Mouse (Mus musculus) kidney, embryonic 16.5 days (tissue): ENCODE measurements around the gene Atp7b. TPM values are rescaled to one million over a fixed set of nuclear protein-coding genes. Genes with fewer than 3 reads are reported as not detected.

Experiments
- ATAC-seq: fragments of 200-750 bp; cut with Nextera tagmentation; 2 replicates; pipeline ENCODE4 v1.8.0; 2017; ENCODE audit warnings: moderate TSS enrichment; ENCODE audit not compliant: low FRiP score, low TSS enrichment
- H3K27ac ChIP-seq: fragments of 300-500 bp; sonication (generic); 2 replicates; pipeline ENCODE4 v1.5.1; 2014; ENCODE audit warnings: low read length
- H3K27me3 ChIP-seq: fragments of 300-500 bp; sonication (generic); 2 replicates; pipeline ENCODE4 v1.6.1; 2014; ENCODE audit warnings: low read length, control low read depth, mixed read lengths; ENCODE audit not compliant: insufficient read depth
- H3K36me3 ChIP-seq: fragments of 300-500 bp; sonication (generic); 2 replicates; pipeline ENCODE4 v1.6.1; 2014; ENCODE audit warnings: low read length, control low read depth, mixed read lengths; ENCODE audit not compliant: insufficient read depth
- H3K4me1 ChIP-seq: fragments of 300-500 bp; sonication (generic); 2 replicates; pipeline ENCODE4 v1.6.1; 2014; ENCODE audit warnings: low read length, control low read depth, mixed read lengths; ENCODE audit not compliant: insufficient read depth
- H3K4me2 ChIP-seq: fragments of 300-500 bp; sonication (generic); replicated peaks from 2 replicates; pipeline ENCODE4 v1.6.1; 2014; ENCODE audit warnings: low read depth, low read length
- H3K4me3 ChIP-seq: fragments of 300-500 bp; sonication (generic); 2 replicates; pipeline ENCODE4 v1.5.1; 2014; ENCODE audit warnings: mild to moderate bottlenecking, low read length
- H3K9ac ChIP-seq: fragments of 300-500 bp; sonication (generic); replicated peaks from 2 replicates; pipeline ENCODE4 v1.6.1; 2014; ENCODE audit warnings: low read length
- H3K9me3 ChIP-seq: fragments of 300-500 bp; sonication (generic); 2 replicates; pipeline ENCODE4 v1.6.1; 2016; ENCODE audit warnings: low read length, control low read depth
- WGBS: fragments of 180-500 bp; shearing (Covaris S2); extraction: QIAGEN DNeasy Blood & Tissue Kit; methylation state at CpG from one replicate; pipeline ENCODE4 v1.1.7; 2014; 5-methylcytosine and 5-hydroxymethylcytosine counted together
- polyA plus RNA-seq: library from polyadenylated mRNA; unstranded; fragments of >200 nt; fragmentation: Nextera tagmentation; extraction: Ambion mirVana; gene quantifications from 2 replicates; pipeline ENCODE4 v1.2.1, GENCODE M21; 2015

Gene Atp7b
- polyA plus RNA-seq, 1 experiment from 2014 or later = 0.72 TPM

GRCm38 (mm10) chr8:22030990-22031389 is 29.1 kb downstream of the Atp7b start:
- H3K36me3 ChIP-seq = no peaks in the 10 kb centered on the region
- H3K9me3 ChIP-seq = no peaks in the 10 kb centered on the region
- no peak overlapping the region for H3K4me3 ChIP-seq
- no peak overlapping the region for H3K4me2 ChIP-seq
- H3K27ac ChIP-seq = no peak overlapping the region
- no peaks in the 10 kb centered on the region for H3K4me1 ChIP-seq
- 73% methylated on average over 3 of the region's 3 CpGs for WGBS
- no peak overlapping the region for H3K9ac ChIP-seq
- ATAC-seq = no peak
- H3K27me3 ChIP-seq = no peaks in the 10 kb centered on the region

- 0 out of 2 replicates have a peak, but pooled peaks have one; percentile 9 for ATAC-seq
- Histone ChIP-seq H3K9me3 (no peaks in the 10 kb centered on the region), H3K27me3 (no peaks in the 10 kb centered on the region), H3K4me2 (no peak overlapping the region), H3K36me3 (no peaks in the 10 kb centered on the region), H3K9ac (no peak overlapping the region), H3K4me3 (no peak overlapping the region), H3K4me1 (no peaks in the 10 kb centered on the region), H3K27ac (no peak overlapping the region)
- 86% methylated on average over 3 of the region's 3 CpGs for WGBS
Observed at GRCm38 (mm10) chr8:22028973-22029372, 31.1 kb downstream of the Atp7b start.

- Histone ChIP-seq H3K4me2 (no peak overlapping the region), H3K9me3 (no peaks in the 10 kb centered on the region), H3K27me3 (no peaks in the 10 kb centered on the region), H3K4me1 (no peaks in the 10 kb centered on the region), H3K9ac (no peak overlapping the region), H3K4me3 (no peak overlapping the region), H3K36me3 (no peaks in the 10 kb centered on the region), H3K27ac (no peak overlapping the region)
- 72% methylated on average over 4 of the region's 4 CpGs for WGBS
- no peak for ATAC-seq
Observed at GRCm38 (mm10) chr8:22025241-22025640, 34.9 kb downstream of the Atp7b start.

- H3K27ac ChIP-seq = no peak overlapping the region
- 55% methylated on average over 7 of the region's 7 CpGs for WGBS
- no peaks in the 10 kb centered on the region for H3K27me3 ChIP-seq
- H3K9me3 ChIP-seq = no peaks in the 10 kb centered on the region
- H3K9ac ChIP-seq = no peak overlapping the region
- ATAC-seq = no peak
- no peak overlapping the region for H3K4me2 ChIP-seq
- no peak overlapping the region for H3K4me3 ChIP-seq
- no peaks in the 10 kb centered on the region for H3K4me1 ChIP-seq
- no peaks in the 10 kb centered on the region for H3K36me3 ChIP-seq
Observed at GRCm38 (mm10) chr8:22022244-22022643, 37.9 kb downstream of the Atp7b start.

GRCm38 (mm10) chr8:22019498-22019897 is 40.6 kb downstream of the Atp7b start:
- WGBS = 87% methylated on average over 5 of the region's 5 CpGs
- no peaks in the 10 kb centered on the region for H3K36me3 ChIP-seq
- H3K9me3 ChIP-seq = no peaks in the 10 kb centered on the region
- no peak for ATAC-seq
- no peak overlapping the region for H3K9ac ChIP-seq
- no peak overlapping the region for H3K4me3 ChIP-seq
- no peak overlapping the region for H3K27ac ChIP-seq
- no peak overlapping the region for H3K4me2 ChIP-seq
- no peaks in the 10 kb centered on the region for H3K27me3 ChIP-seq
- no peaks in the 10 kb centered on the region for H3K4me1 ChIP-seq

- WGBS = 64% methylated on average over 7 of the region's 7 CpGs
- Histone ChIP-seq H3K9me3 (no peaks in the 10 kb centered on the region), H3K4me3 (no peak overlapping the region), H3K36me3 (no peaks in the 10 kb centered on the region), H3K4me2 (no peak overlapping the region), H3K27ac (no peak overlapping the region), H3K4me1 (no peaks in the 10 kb centered on the region), H3K9ac (no peak overlapping the region), H3K27me3 (no peaks in the 10 kb centered on the region)
- ATAC-seq = no peak
Observed at GRCm38 (mm10) chr8:22017731-22018130, 42.4 kb downstream of the Atp7b start.

- 55% methylated on average over 24 of the region's 24 CpGs for WGBS
- Histone ChIP-seq H3K4me1 (no peaks in the 10 kb centered on the region), H3K36me3 (no peaks in the 10 kb centered on the region), H3K27ac (no peak overlapping the region), H3K27me3 (no peaks in the 10 kb centered on the region), H3K4me3 (no peak overlapping the region), H3K9me3 (no peaks in the 10 kb centered on the region), H3K4me2 (no peak overlapping the region), H3K9ac (no peak overlapping the region)
- ATAC-seq = no peak
Observed at GRCm38 (mm10) chr8:22013034-22013707, 46.9 kb downstream of the Atp7b start.

GRCm38 (mm10) chr8:22009403-22009802 is 50.7 kb downstream of the Atp7b start:
- Histone ChIP-seq H3K27ac (no peak overlapping the region), H3K4me2 (no peak overlapping the region), H3K36me3 (no peaks in the 10 kb centered on the region), H3K9me3 (no peaks in the 10 kb centered on the region), H3K4me1 (no peaks in the 10 kb centered on the region), H3K9ac (no peak overlapping the region), H3K4me3 (no peak overlapping the region), H3K27me3 (no peaks in the 10 kb centered on the region)
- 79% methylated on average over 3 of the region's 3 CpGs for WGBS
- ATAC-seq = no peak

GRCm38 (mm10) chr8:22006423-22006822 is 53.7 kb downstream of the Atp7b start:
- H3K36me3 ChIP-seq = no peaks in the 10 kb centered on the region
- H3K27me3 ChIP-seq = no peaks in the 10 kb centered on the region
- no peaks in the 10 kb centered on the region for H3K4me1 ChIP-seq
- H3K9ac ChIP-seq = no peak overlapping the region
- H3K9me3 ChIP-seq = no peaks in the 10 kb centered on the region
- WGBS = 64% methylated on average over 6 of the region's 6 CpGs
- H3K4me2 ChIP-seq = no peak overlapping the region
- no peak for ATAC-seq
- H3K27ac ChIP-seq = no peak overlapping the region
- H3K4me3 ChIP-seq = no peak overlapping the region

- H3K9ac ChIP-seq = no peak overlapping the region
- no peak overlapping the region for H3K4me3 ChIP-seq
- ATAC-seq = no peak
- no peaks in the 10 kb centered on the region for H3K4me1 ChIP-seq
- WGBS = 84% methylated on average over 14 of the region's 14 CpGs
- no peak overlapping the region for H3K27ac ChIP-seq
- H3K36me3 ChIP-seq = no peaks in the 10 kb centered on the region
- H3K9me3 ChIP-seq = no peaks in the 10 kb centered on the region
- no peaks in the 10 kb centered on the region for H3K27me3 ChIP-seq
- no peak overlapping the region for H3K4me2 ChIP-seq
Observed at GRCm38 (mm10) chr8:22004750-22005522, 55.2 kb downstream of the Atp7b start.
